Mouse (Mus musculus) T-cell, adult 2 months (primary cell): ENCODE results near the gene St3gal3.

ENCODE experiments used
- DNase-seq: peaks from one replicate; pipeline ENCODE4 v3.0.0; 2022; ENCODE audit warnings: low spot score

St3gal3 gene

GRCm38 (mm10) chr4:118017021-118017805 lies 117.5 kb downstream of the St3gal3 start:
- no peak for DNase-seq

- DNase-seq, result no peak
Measured at GRCm38 (mm10) chr4:118016323-118016911, 118.3 kb downstream of the St3gal3 start.

GRCm38 (mm10) chr4:118015636-118016035 lies 119.1 kb downstream of the St3gal3 start:
- no peak for DNase-seq

- DNase-seq, result no peak
Measured at GRCm38 (mm10) chr4:118015126-118015525, 119.6 kb downstream of the St3gal3 start.

GRCm38 (mm10) chr4:118010661-118011173 lies 124.0 kb downstream of the St3gal3 start:
- DNase-seq, result no peak

- no peak for DNase-seq
Measured at GRCm38 (mm10) chr4:118008433-118009033, 126.2 kb downstream of the St3gal3 start.

- DNase-seq, result no peak
Measured at GRCm38 (mm10) chr4:118001355-118001754, 133.4 kb downstream of the St3gal3 start.

- no peak for DNase-seq
Measured at GRCm38 (mm10) chr4:118000605-118001208, 134.0 kb downstream of the St3gal3 start.

GRCm38 (mm10) chr4:117999951-118000350 lies 134.8 kb downstream of the St3gal3 start:
- no peak for DNase-seq

GRCm38 (mm10) chr4:117997381-117998269 lies 137.1 kb downstream of the St3gal3 start:
- no peak for DNase-seq

- no peak for DNase-seq
Measured at GRCm38 (mm10) chr4:117996701-117997100, 138.0 kb downstream of the St3gal3 start.

- DNase-seq, result no peak
Measured at GRCm38 (mm10) chr4:117995461-117995860, 139.3 kb downstream of the St3gal3 start.

GRCm38 (mm10) chr4:117993421-117993820 lies 141.3 kb downstream of the St3gal3 start:
- no peak for DNase-seq

GRCm38 (mm10) chr4:117992872-117993271 lies 141.8 kb downstream of the St3gal3 start:
- no peak for DNase-seq

- no peak for DNase-seq
Measured at GRCm38 (mm10) chr4:117992036-117992435, 142.7 kb downstream of the St3gal3 start.

GRCm38 (mm10) chr4:117991055-117991627 lies 143.6 kb downstream of the St3gal3 start:
- no peak for DNase-seq

GRCm38 (mm10) chr4:117990571-117990970 lies 144.1 kb downstream of the St3gal3 start:
- DNase-seq, result no peak

GRCm38 (mm10) chr4:117989801-117990200 lies 144.9 kb downstream of the St3gal3 start:
- DNase-seq, result no peak

GRCm38 (mm10) chr4:117986766-117987165 lies 147.9 kb downstream of the St3gal3 start:
- DNase-seq, result no peak

- no peak for DNase-seq
Measured at GRCm38 (mm10) chr4:117984993-117985587, 149.6 kb downstream of the St3gal3 start.

GRCm38 (mm10) chr4:117984206-117984605 lies 150.5 kb downstream of the St3gal3 start:
- no peak for DNase-seq
